Mouse (Mus musculus) midbrain, embryonic 12.5 days (tissue): Measurements from ENCODE around the gene Spout1. TPM values are rescaled to one million over a fixed set of nuclear protein-coding genes. Genes with fewer than 3 reads are reported as not detected.
A peak's percentile ranks its signal among the peaks of the same experiment; 100 is the strongest.
"Not testable (repeated sequence)": the region's sequence is repeated elsewhere in the genome, so short reads cannot be mapped to it uniquely, and the experiment has no call there.

Experiments
- ATAC-seq: fragments of 200-750 bp; cut with Nextera tagmentation; 2 replicates; pipeline ENCODE4 v1.8.0; 2017; ENCODE audit warnings: low read depth, moderate TSS enrichment, moderate library complexity; ENCODE audit not compliant: low FRiP score
- H3K27ac ChIP-seq: fragments of 300-500 bp; sonication (generic); replicated peaks from 2 replicates; pipeline ENCODE4 v1.5.1; 2016; ENCODE audit warnings: mild to moderate bottlenecking
- H3K27me3 ChIP-seq: fragments of 300-500 bp; sonication (generic); 2 replicates; pipeline ENCODE4 v1.6.1; 2016; ENCODE audit warnings: mild to moderate bottlenecking
- H3K36me3 ChIP-seq: fragments of 300-500 bp; sonication (generic); 2 replicates; pipeline ENCODE4 v1.6.1; 2016
- H3K4me1 ChIP-seq: fragments of 300-500 bp; sonication (generic); 2 replicates; pipeline ENCODE4 v1.6.1; 2016
- H3K4me2 ChIP-seq: fragments of 300-500 bp; sonication (generic); replicated peaks from 2 replicates; pipeline ENCODE4 v1.6.1; 2016; ENCODE audit warnings: mild to moderate bottlenecking, moderate library complexity
- H3K4me3 ChIP-seq: fragments of 300-500 bp; sonication (generic); 2 replicates; pipeline ENCODE4 v1.5.1; 2016; ENCODE audit warnings: mild to moderate bottlenecking
- H3K9ac ChIP-seq: fragments of 300-500 bp; sonication (generic); replicated peaks from 2 replicates; pipeline ENCODE4 v1.6.1; 2016; ENCODE audit warnings: mild to moderate bottlenecking, moderate library complexity
- H3K9me3 ChIP-seq: fragments of 300-500 bp; sonication (generic); 2 replicates; pipeline ENCODE4 v1.6.1; 2016; ENCODE audit warnings: mild to moderate bottlenecking
- WGBS: fragments of 180-500 bp; shearing (Covaris S2); methylation state at CpG from one replicate; pipeline ENCODE4 v1.1.7; 2016; 5-methylcytosine and 5-hydroxymethylcytosine counted together
- polyA plus RNA-seq: library from polyadenylated mRNA; unstranded; fragments of >200 nt; fragmentation: Nextera tagmentation; extraction: Ambion mirVana; gene quantifications from 2 replicates; pipeline ENCODE4 v1.2.1, GENCODE M21; 2016

Gene Spout1
- polyA plus RNA-seq, 1 experiment from 2014 or later, result 64.0 TPM

- Histone ChIP-seq H3K4me3 (no peak overlapping the region), H3K36me3 (no peaks in the 10 kb centered on the region), H3K4me2 (no peak overlapping the region), H3K9ac (no peak overlapping the region), H3K27me3 (no peaks in the 10 kb centered on the region), H3K4me1 (peaks cover 15% of the 10 kb centered on the region), H3K9me3 (no peaks in the 10 kb centered on the region), H3K27ac (no peak overlapping the region)
- ATAC-seq, result no peak
- 79% methylated on average over 7 of the region's 7 CpGs for WGBS
These were observed 25.2 kb upstream of the Spout1 start for GRCm38 (mm10) chr2:30203439-30203838.

- H3K9ac ChIP-seq, result no peak overlapping the region
- no peaks in the 10 kb centered on the region for H3K27me3 ChIP-seq
- no peak overlapping the region for H3K27ac ChIP-seq
- H3K4me2 ChIP-seq, result no peak overlapping the region
- ATAC-seq, result no peak
- H3K4me1 ChIP-seq, result peaks cover 7% of the 10 kb centered on the region
- H3K36me3 ChIP-seq, result no peaks in the 10 kb centered on the region
- no peaks in the 10 kb centered on the region for H3K9me3 ChIP-seq
- 85% methylated on average over 5 of the region's 5 CpGs for WGBS
- H3K4me3 ChIP-seq, result no peak overlapping the region
These were observed 22.2 kb upstream of the Spout1 start for GRCm38 (mm10) chr2:30200388-30200925.

- H3K4me1 ChIP-seq, result peaks cover 7% of the 10 kb centered on the region
- no peaks in the 10 kb centered on the region for H3K9me3 ChIP-seq
- no peak overlapping the region for H3K4me3 ChIP-seq
- H3K27me3 ChIP-seq, result no peaks in the 10 kb centered on the region
- 67% methylated on average over 1 of the region's 1 CpGs for WGBS
- no peak overlapping the region for H3K4me2 ChIP-seq
- H3K36me3 ChIP-seq, result no peaks in the 10 kb centered on the region
- no peak for ATAC-seq
- H3K9ac ChIP-seq, result no peak overlapping the region
- H3K27ac ChIP-seq, result no peak overlapping the region
These were observed 21.7 kb upstream of the Spout1 start for GRCm38 (mm10) chr2:30199984-30200383.

GRCm38 (mm10) chr2:30198021-30198420 is 19.8 kb upstream of the Spout1 start:
- H3K4me2 ChIP-seq, result no peak overlapping the region
- no peaks in the 10 kb centered on the region for H3K36me3 ChIP-seq
- no peaks in the 10 kb centered on the region for H3K9me3 ChIP-seq
- no peak overlapping the region for H3K4me3 ChIP-seq
- H3K27me3 ChIP-seq, result no peaks in the 10 kb centered on the region
- ATAC-seq, result no peak
- H3K4me1 ChIP-seq, result no peaks in the 10 kb centered on the region
- 69% methylated on average over 4 of the region's 4 CpGs for WGBS
- H3K9ac ChIP-seq, result no peak overlapping the region
- H3K27ac ChIP-seq, result no peak overlapping the region

GRCm38 (mm10) chr2:30194656-30195055 is 16.4 kb upstream of the Spout1 start:
- H3K4me1 ChIP-seq, result no peaks in the 10 kb centered on the region
- H3K9ac ChIP-seq, result no peak overlapping the region
- no peaks in the 10 kb centered on the region for H3K27me3 ChIP-seq
- no peak overlapping the region for H3K4me3 ChIP-seq
- H3K4me2 ChIP-seq, result no peak overlapping the region
- H3K9me3 ChIP-seq, result no peaks in the 10 kb centered on the region
- 82% methylated on average over 3 of the region's 3 CpGs for WGBS
- H3K36me3 ChIP-seq, result 0 out of 2 replicates have a peak, but pooled peaks cover 3% of the 10 kb centered on the region
- no peak overlapping the region for H3K27ac ChIP-seq
- ATAC-seq, result no peak

- WGBS, result 92% methylated on average over 12 of the region's 12 CpGs
- Histone ChIP-seq H3K9ac (no peak overlapping the region), H3K36me3 (0 out of 2 replicates have a peak, but pooled peaks cover 3% of the 10 kb centered on the region), H3K27ac (no peak overlapping the region), H3K27me3 (no peaks in the 10 kb centered on the region), H3K9me3 (no peaks in the 10 kb centered on the region), H3K4me1 (no peaks in the 10 kb centered on the region), H3K4me2 (no peak overlapping the region), H3K4me3 (no peak overlapping the region)
- no peak for ATAC-seq
These were observed 13.7 kb upstream of the Spout1 start for GRCm38 (mm10) chr2:30191790-30192580.

- Histone ChIP-seq H3K4me3 (no peak overlapping the region), H3K27me3 (no peaks in the 10 kb centered on the region), H3K4me1 (no peaks in the 10 kb centered on the region), H3K9me3 (no peaks in the 10 kb centered on the region), H3K9ac (no peak overlapping the region), H3K36me3 (peaks cover 12% of the 10 kb centered on the region; the same call in 1 of the 2 replicates), H3K27ac (no peak overlapping the region), H3K4me2 (no peak overlapping the region)
- WGBS, result 82% methylated on average over 3 of the region's 3 CpGs
- ATAC-seq, result no peak
These were observed 7.4 kb upstream of the Spout1 start for GRCm38 (mm10) chr2:30185681-30186080.

GRCm38 (mm10) chr2:30185276-30185675 is 7.0 kb upstream of the Spout1 start:
- no peak for ATAC-seq
- Histone ChIP-seq H3K27ac (no peak overlapping the region), H3K27me3 (0 out of 2 replicates have a peak, but pooled peaks cover 2% of the 10 kb centered on the region), H3K9me3 (no peaks in the 10 kb centered on the region), H3K4me2 (no peak overlapping the region), H3K4me3 (no peak overlapping the region), H3K9ac (no peak overlapping the region), H3K4me1 (no peaks in the 10 kb centered on the region), H3K36me3 (peaks cover 12% of the 10 kb centered on the region; the same call in 1 of the 2 replicates)
- WGBS, result 92% methylated on average over 6 of the region's 6 CpGs

- no peaks in the 10 kb centered on the region for H3K9me3 ChIP-seq
- H3K27ac ChIP-seq, result no peak overlapping the region
- H3K4me2 ChIP-seq, result no peak overlapping the region
- no peak for ATAC-seq
- 0 out of 2 replicates have a peak, but pooled peaks cover 5% of the 10 kb centered on the region for H3K27me3 ChIP-seq
- H3K9ac ChIP-seq, result no peak overlapping the region
- 85% methylated on average over 3 of the region's 3 CpGs for WGBS
- peaks cover 8% of the 10 kb centered on the region; the same call in 1 of the 2 replicates for H3K36me3 ChIP-seq
- no peaks in the 10 kb centered on the region for H3K4me1 ChIP-seq
- no peak overlapping the region for H3K4me3 ChIP-seq
These were observed 5.5 kb upstream of the Spout1 start for GRCm38 (mm10) chr2:30183721-30184120.

GRCm38 (mm10) chr2:30182424-30182823 is 4.2 kb upstream of the Spout1 start:
- no peak overlapping the region for H3K4me3 ChIP-seq
- H3K4me2 ChIP-seq, result no peak overlapping the region
- 89% methylated on average over 2 of the region's 2 CpGs for WGBS
- peaks cover 8% of the 10 kb centered on the region; the same call in 1 of the 2 replicates for H3K36me3 ChIP-seq
- H3K9me3 ChIP-seq, result no peaks in the 10 kb centered on the region
- H3K27ac ChIP-seq, result no peak overlapping the region
- H3K4me1 ChIP-seq, result peaks cover 4% of the 10 kb centered on the region
- H3K9ac ChIP-seq, result no peak overlapping the region
- no peak for ATAC-seq
- 0 out of 2 replicates have a peak, but pooled peaks cover 5% of the 10 kb centered on the region for H3K27me3 ChIP-seq

- H3K27me3 ChIP-seq, H3K9me3 ChIP-seq, H3K9ac ChIP-seq, ATAC-seq, H3K27ac ChIP-seq, H3K4me1 ChIP-seq: not testable (repeated sequence)
- Histone ChIP-seq H3K4me2 (peak overlapping the region; percentile 91), H3K4me3 (peak overlapping the region; percentile 64), H3K36me3 (peaks cover 31% of the 10 kb centered on the region)
- WGBS, result 47% methylated on average over 7 of the region's 7 CpGs
These were observed 452 bp upstream of the Spout1 start for GRCm38 (mm10) chr2:30178711-30179110.

- Histone ChIP-seq H3K9me3 (no peaks in the 10 kb centered on the region), H3K4me3 (no peak overlapping the region; the same call in 1 of the 2 replicates)
These were observed 1.7 kb downstream of the Spout1 start for GRCm38 (mm10) chr2:30176561-30176960.

More at GRCm38 (mm10) chr2:30176561-30176960, 1.7 kb downstream of the Spout1 start:
- 98% methylated on average over 2 of the region's 2 CpGs for WGBS
- H3K27me3 ChIP-seq, result peaks cover 15% of the 10 kb centered on the region
- H3K4me1 ChIP-seq, result peaks cover 17% of the 10 kb centered on the region
- ATAC-seq, result no peak
- H3K9ac ChIP-seq, result no peak overlapping the region
- H3K36me3 ChIP-seq, result peaks cover 44% of the 10 kb centered on the region
- no peak overlapping the region for H3K27ac ChIP-seq
- no peak overlapping the region for H3K4me2 ChIP-seq
